Mouse (Mus musculus) liver, embryonic 16.5 days (tissue): ENCODE results near the gene Rab3d. TPM values are rescaled to one million over a fixed set of nuclear protein-coding genes. Genes with fewer than 3 reads are reported as not detected.
A peak's percentile ranks its signal among the peaks of the same experiment; 100 is the strongest.

Source experiments
- ATAC-seq: fragments of 200-750 bp; cut with Nextera tagmentation; 2 replicates; pipeline ENCODE4 v1.8.0; 2017; ENCODE audit warnings: low read depth, mild to moderate bottlenecking, moderate number of reproducible peaks, moderate library complexity
- H3K27ac ChIP-seq: fragments of 300-500 bp; sonication (generic); 2 replicates; pipeline ENCODE4 v1.5.1; 2014; ENCODE audit warnings: mild to moderate bottlenecking, low read length
- H3K27me3 ChIP-seq: fragments of 300-500 bp; sonication (generic); 2 replicates; pipeline ENCODE4 v1.6.1; 2014; ENCODE audit warnings: low read depth, low read length, mixed read lengths; ENCODE audit not compliant: control insufficient read depth, insufficient read depth
- H3K36me3 ChIP-seq: fragments of 300-500 bp; sonication (generic); 2 replicates; pipeline ENCODE4 v1.6.1; 2014; ENCODE audit warnings: mild to moderate bottlenecking; ENCODE audit not compliant: control insufficient read depth, insufficient read depth
- H3K4me1 ChIP-seq: fragments of 300-500 bp; sonication (generic); 2 replicates; pipeline ENCODE4 v1.6.1; 2014; ENCODE audit warnings: low read depth, low read length, mixed read lengths; ENCODE audit not compliant: control insufficient read depth
- H3K4me2 ChIP-seq: fragments of 300-500 bp; sonication (generic); 2 replicates; pipeline ENCODE4 v1.6.1; 2014; ENCODE audit warnings: low read depth, low read length, mixed read lengths
- H3K4me3 ChIP-seq: fragments of 300-500 bp; sonication (generic); 2 replicates; pipeline ENCODE4 v1.5.1; 2014; ENCODE audit warnings: low read depth, mild to moderate bottlenecking, low read length
- H3K9ac ChIP-seq: fragments of 300-500 bp; sonication (generic); 2 replicates; pipeline ENCODE4 v1.6.1; 2014; ENCODE audit warnings: low read depth, low read length
- H3K9me3 ChIP-seq: fragments of 300-500 bp; sonication (generic); replicated peaks from 2 replicates; pipeline ENCODE4 v1.6.1; 2016; ENCODE audit warnings: low read length; ENCODE audit not compliant: control insufficient read depth
- WGBS: fragments of 180-500 bp; shearing (Covaris S2); extraction: QIAGEN DNeasy Blood & Tissue Kit; methylation state at CpG from one replicate; pipeline ENCODE4 v1.1.7; 2014; ENCODE audit not compliant: insufficient replicate concordance; 5-methylcytosine and 5-hydroxymethylcytosine counted together
- polyA plus RNA-seq: library from polyadenylated mRNA; unstranded; fragments of >200 nt; fragmentation: Nextera tagmentation; extraction: Ambion mirVana; gene quantifications from 2 replicates; pipeline ENCODE4 v1.2.1, GENCODE M21; 2015

The Rab3d gene
- polyA plus RNA-seq, 1 experiment from 2014 or later: 13.9 TPM

DNA sequence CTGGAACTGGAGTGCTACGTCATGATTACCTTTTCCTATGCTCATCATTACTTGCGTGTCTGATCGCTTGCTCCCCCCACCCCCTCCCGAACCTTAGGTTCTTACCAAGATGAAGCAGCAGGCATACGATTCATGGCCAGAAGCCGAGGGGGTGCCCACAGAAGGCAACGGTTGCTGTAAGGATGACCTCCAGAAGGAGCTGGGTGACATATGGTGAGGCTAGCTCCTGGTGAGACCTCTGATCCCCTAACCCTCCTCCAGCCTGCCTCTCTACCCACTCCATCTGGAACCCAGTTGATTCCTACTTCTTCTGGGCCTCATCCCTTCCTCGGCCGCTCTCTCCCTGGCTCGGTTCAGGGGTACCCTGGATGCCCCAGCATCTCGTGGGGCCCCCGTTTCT, 16.0 kb upstream of the Rab3d start:
- Histone ChIP-seq H3K4me3 (no peak overlapping the region), H3K27me3 (no peaks in the 10 kb centered on the region), H3K4me2 (no peak overlapping the region), H3K27ac (no peak overlapping the region), H3K9me3 (no peaks in the 10 kb centered on the region), H3K36me3 (no peaks in the 10 kb centered on the region), H3K9ac (no peak overlapping the region), H3K4me1 (peaks cover 3% of the 10 kb centered on the region)
- 70% methylated on average over 12 of the region's 12 CpGs for WGBS
- ATAC-seq: no peak

- H3K27me3 ChIP-seq: no peaks in the 10 kb centered on the region
- no peak for ATAC-seq
- no peak overlapping the region for H3K4me2 ChIP-seq
- H3K27ac ChIP-seq: no peak overlapping the region
- no peak overlapping the region for H3K4me3 ChIP-seq
- no peaks in the 10 kb centered on the region for H3K36me3 ChIP-seq
- WGBS: 47% methylated on average over 12 of the region's 12 CpGs
- H3K9ac ChIP-seq: no peak overlapping the region
- H3K4me1 ChIP-seq: peaks cover 5% of the 10 kb centered on the region
- H3K9me3 ChIP-seq: no peaks in the 10 kb centered on the region
These were observed 14.6 kb upstream of the Rab3d start for GRCm38 (mm10) chr9:21932445-21933137.

GRCm38 (mm10) chr9:21932006-21932405, 14.0 kb upstream of the Rab3d start:
- no peaks in the 10 kb centered on the region for H3K9me3 ChIP-seq
- peaks cover 8% of the 10 kb centered on the region for H3K4me1 ChIP-seq
- no peak overlapping the region for H3K4me3 ChIP-seq
- no peaks in the 10 kb centered on the region for H3K36me3 ChIP-seq
- no peaks in the 10 kb centered on the region for H3K27me3 ChIP-seq
- no peak overlapping the region for H3K4me2 ChIP-seq
- WGBS: 31% methylated on average over 2 of the region's 2 CpGs
- no peak overlapping the region for H3K9ac ChIP-seq
- no peak overlapping the region for H3K27ac ChIP-seq
- ATAC-seq: no peak

DNA sequence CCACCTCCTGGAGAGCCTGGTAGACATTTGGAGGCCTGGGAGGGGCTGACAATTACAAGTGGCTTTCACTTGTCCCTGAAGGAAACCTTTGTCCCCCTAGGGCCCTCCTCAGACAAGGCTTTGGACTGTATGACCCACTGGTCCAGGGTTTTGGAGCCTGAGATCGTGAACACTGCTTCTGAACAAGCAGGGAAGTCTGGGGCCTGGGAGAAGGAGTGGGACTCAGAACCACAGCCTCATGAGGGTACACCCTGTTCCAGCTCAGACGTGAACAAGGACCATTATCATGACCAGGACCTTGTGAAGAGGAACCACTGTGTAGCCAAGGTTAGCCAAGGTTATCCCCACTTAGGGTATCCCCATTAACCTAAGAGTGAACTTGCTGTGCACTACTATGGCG, 11.2 kb upstream of the Rab3d start:
- no peak overlapping the region for H3K4me2 ChIP-seq
- 58% methylated on average over 3 of the region's 3 CpGs for WGBS
- H3K27ac ChIP-seq: no peak overlapping the region
- no peak overlapping the region for H3K9ac ChIP-seq
- H3K4me3 ChIP-seq: no peak overlapping the region
- H3K4me1 ChIP-seq: peaks cover 11% of the 10 kb centered on the region
- no peak for ATAC-seq
- no peaks in the 10 kb centered on the region for H3K9me3 ChIP-seq
- no peaks in the 10 kb centered on the region for H3K27me3 ChIP-seq
- H3K36me3 ChIP-seq: no peaks in the 10 kb centered on the region

DNA sequence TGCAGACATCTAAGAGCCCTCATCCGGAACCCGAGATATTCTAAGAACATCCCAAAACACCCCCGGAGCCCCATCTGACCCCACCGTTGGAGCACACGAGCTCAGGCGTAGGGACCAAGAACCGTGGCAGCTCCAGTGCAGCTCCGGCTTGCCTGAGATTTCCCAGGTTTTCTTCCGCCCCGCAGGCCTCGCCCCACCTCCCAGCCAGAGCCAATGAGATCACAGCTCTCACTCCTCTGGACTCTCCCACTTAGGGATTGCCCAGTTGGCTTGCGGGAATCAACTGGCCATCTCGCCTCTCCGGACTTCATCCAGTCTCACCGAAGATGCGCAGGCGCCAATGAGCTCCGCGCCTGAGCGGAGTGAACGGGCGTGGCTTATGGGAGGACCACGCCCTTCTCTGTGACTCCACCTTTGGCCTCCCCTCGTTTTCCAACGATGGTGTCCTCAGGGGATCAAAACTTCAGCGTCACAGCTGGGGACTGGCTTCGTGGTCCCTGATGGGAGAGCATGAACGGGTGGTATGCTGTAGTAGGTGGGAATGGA, 9.3 kb upstream of the Rab3d start, which contains the start of the genes Ccdc159 and Tmem205:
Gene Ccdc159, plus strand, starts transcription at position 264 of the 546 bp plus-strand sequence.
Gene Tmem205, minus strand, starts transcription at position 349 of the 546 bp plus-strand sequence.
- peak within 1 kb of the TSS; percentile 46; the same call in 1 of the 2 replicates for H3K27ac ChIP-seq
- peak within 1 kb of the TSS; percentile 56 for H3K9ac ChIP-seq
- H3K4me2 ChIP-seq: peak within 1 kb of the TSS; percentile 63
- H3K9me3 ChIP-seq: no peaks in the 10 kb centered on the region
- peak; percentile 84 for ATAC-seq
- H3K36me3 ChIP-seq: no peaks in the 10 kb centered on the region; the same call in 1 of the 2 replicates
- H3K4me3 ChIP-seq: peak within 1 kb of the TSS; percentile 54
- under 1% methylated on average over 28 of the region's 28 CpGs for WGBS
- peaks cover 18% of the 10 kb centered on the region for H3K4me1 ChIP-seq
- H3K27me3 ChIP-seq: no peaks in the 10 kb centered on the region

DNA sequence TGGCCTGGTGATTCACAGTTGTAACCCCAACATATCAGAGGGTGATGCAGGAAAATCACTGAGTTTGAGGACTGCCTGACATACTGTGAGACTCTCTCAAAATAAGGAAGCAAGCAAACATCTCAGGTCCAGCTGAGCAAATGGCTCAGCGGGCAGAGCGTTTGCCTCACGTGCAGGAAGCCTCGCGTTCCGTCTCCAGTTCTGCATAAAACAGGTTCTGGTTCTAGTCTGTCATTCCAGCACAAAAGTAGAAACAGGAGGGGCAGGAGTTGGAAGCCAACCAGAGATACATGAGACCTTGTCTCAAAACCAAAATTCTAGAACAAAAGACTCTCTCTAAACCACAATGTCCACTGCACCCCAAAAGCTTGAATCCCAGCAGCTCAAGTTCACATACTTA, 8.8 kb upstream of the Rab3d start:
- Histone ChIP-seq H3K4me1 (peaks cover 18% of the 10 kb centered on the region), H3K9me3 (no peaks in the 10 kb centered on the region), H3K9ac (peak overlapping the region; percentile 56), H3K4me2 (peak overlapping the region; percentile 63), H3K4me3 (peak overlapping the region; percentile 54), H3K36me3 (no peaks in the 10 kb centered on the region; the same call in 1 of the 2 replicates), H3K27me3 (no peaks in the 10 kb centered on the region), H3K27ac (peak overlapping the region; percentile 40; the same call in 1 of the 2 replicates)
- WGBS: 0% methylated on average over 6 of the region's 6 CpGs
- no peak for ATAC-seq

DNA sequence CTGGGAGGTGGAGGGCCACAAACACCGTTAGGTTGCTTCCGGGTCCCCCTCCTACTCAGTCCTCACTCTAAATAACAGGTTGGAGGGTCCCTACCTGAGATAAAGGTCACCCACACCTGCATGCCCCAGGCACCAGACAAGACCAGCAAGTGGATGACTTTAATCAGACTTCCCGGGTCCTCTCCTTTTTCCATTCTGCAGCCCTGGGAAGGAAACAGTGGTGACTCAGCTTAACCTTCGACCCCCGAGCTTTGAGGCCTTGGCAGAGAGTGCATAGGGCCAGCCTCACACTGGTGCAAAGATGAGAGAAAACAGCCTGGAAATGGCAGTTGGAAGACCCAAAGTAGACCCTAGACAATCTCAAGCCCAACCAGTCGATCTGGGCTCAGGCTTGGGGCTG, 8.2 kb upstream of the Rab3d start:
- Histone ChIP-seq H3K9ac (0 out of 2 replicates have a peak overlapping the region, but pooled peaks have one; percentile 17), H3K27ac (peak overlapping the region; percentile 46; the same call in 1 of the 2 replicates), H3K4me2 (peak overlapping the region; percentile 63), H3K4me1 (peaks cover 18% of the 10 kb centered on the region), H3K9me3 (no peaks in the 10 kb centered on the region), H3K4me3 (peak overlapping the region; percentile 54), H3K27me3 (no peaks in the 10 kb centered on the region), H3K36me3 (no peaks in the 10 kb centered on the region; the same call in 1 of the 2 replicates)
- no peak for ATAC-seq
- WGBS: 48% methylated on average over 6 of the region's 6 CpGs

DNA sequence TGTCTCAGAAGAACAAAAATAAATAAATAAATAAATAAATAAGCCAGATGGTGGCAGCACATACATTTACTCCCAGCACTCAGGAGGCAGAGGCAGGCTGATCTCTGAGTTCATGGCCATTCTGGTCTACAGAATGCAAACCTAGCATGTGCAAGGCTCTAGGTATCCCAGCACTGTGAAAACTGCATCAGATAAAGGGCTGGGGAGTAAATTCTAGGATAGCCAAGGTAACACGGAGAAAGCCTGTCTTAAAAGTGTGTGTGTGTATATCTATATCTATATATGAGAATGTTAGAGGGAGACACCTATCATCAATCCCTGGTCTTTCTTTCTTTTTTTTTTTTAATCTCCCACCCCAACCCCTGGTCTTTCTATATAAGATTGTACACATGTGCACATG, 7.5 kb upstream of the Rab3d start:
- 79% methylated on average over 1 of the region's 1 CpGs for WGBS
- Histone ChIP-seq H3K9me3 (no peaks in the 10 kb centered on the region), H3K4me1 (peaks cover 18% of the 10 kb centered on the region), H3K9ac (no peak overlapping the region), H3K4me2 (peak overlapping the region; percentile 63), H3K36me3 (no peaks in the 10 kb centered on the region; the same call in 1 of the 2 replicates), H3K4me3 (no peak overlapping the region), H3K27ac (no peak overlapping the region), H3K27me3 (no peaks in the 10 kb centered on the region)
- ATAC-seq: no peak

GRCm38 (mm10) chr9:21925034-21925433, 7.0 kb upstream of the Rab3d start:
- H3K27me3 ChIP-seq: no peaks in the 10 kb centered on the region
- H3K27ac ChIP-seq: no peak overlapping the region
- no peaks in the 10 kb centered on the region for H3K9me3 ChIP-seq
- H3K36me3 ChIP-seq: no peaks in the 10 kb centered on the region; the same call in 1 of the 2 replicates
- H3K9ac ChIP-seq: no peak overlapping the region
- WGBS: 80% methylated on average over 3 of the region's 3 CpGs
- ATAC-seq: no peak
- no peak overlapping the region for H3K4me3 ChIP-seq
- H3K4me1 ChIP-seq: peaks cover 18% of the 10 kb centered on the region
- H3K4me2 ChIP-seq: no peak overlapping the region
